Mouse (Mus musculus) liver, adult (tissue): ENCODE data around the gene 2200002D01Rik.

Experiments
- GATA4 ChIP-seq: IDR thresholded peaks from 2 replicates; pipeline ENCODE4 v1.6.1; 2014; ENCODE audit warnings: mild to moderate bottlenecking, low read length; ENCODE audit not compliant: insufficient replicate concordance

Gene 2200002D01Rik

DNA sequence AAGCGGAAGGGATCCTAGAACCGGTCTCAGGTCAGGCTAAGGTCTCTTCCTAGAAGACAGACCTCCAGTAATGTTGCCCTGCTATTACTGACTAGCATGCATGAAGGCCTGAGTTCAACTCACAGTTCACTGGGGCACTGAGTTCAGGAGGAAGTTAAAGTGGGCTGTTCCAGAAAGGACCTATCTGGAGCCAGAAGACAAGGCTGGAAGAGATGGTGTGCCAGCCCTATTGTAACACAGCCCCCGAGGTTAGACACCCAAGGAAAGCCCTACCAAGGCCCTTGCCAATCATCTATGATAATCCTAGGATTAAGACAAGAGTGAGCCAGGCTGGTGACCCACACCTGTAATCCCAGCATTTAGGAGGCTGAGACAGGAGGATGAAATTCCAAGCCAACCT is 16.7 kb downstream of the 2200002D01Rik start:
- TF ChIP-seq GATA4 = peak; percentile 43; the same call in 1 of the 2 replicates

DNA sequence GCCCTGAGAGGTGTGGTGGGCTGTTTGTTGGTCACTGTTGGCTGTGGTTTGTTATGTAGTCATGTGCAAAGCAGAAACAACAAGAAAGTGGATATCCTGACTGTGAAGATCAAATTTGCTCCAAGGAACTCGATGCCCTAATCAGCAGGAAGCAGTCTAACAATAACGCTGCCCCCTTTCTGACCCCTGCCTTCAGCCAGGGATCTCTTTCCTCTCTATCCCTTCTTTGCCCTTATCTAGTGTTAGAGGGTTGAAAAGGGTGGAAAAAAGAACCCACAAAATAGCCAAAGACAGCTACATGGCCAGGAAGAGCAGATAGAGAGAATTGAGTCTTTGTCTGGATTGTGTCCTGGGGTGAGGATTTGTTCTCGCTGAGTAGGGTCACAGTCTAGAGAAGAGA is 17.7 kb downstream of the 2200002D01Rik start:
- peak; percentile 99 for TF ChIP-seq GATA4

DNA sequence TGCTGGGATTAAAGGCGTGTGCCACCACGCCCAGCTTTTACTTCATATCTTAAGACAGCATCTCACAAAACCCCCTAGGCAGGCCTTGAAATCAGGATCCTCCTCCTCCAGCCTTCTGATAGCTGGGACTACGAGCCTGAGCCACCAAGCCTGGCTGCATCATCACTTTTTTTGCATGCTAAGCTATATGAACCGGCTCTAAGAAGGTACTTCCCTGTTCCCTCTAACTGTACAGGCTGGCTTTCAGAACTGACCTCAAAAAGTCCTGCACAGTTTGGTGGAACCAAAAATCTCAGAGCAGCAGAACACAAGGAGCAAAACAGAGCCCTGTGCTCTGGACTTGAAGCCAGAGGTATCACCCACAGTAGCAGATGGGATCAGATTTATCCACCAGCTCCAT is 20.1 kb downstream of the 2200002D01Rik start:
- TF ChIP-seq GATA4 = no peak

DNA sequence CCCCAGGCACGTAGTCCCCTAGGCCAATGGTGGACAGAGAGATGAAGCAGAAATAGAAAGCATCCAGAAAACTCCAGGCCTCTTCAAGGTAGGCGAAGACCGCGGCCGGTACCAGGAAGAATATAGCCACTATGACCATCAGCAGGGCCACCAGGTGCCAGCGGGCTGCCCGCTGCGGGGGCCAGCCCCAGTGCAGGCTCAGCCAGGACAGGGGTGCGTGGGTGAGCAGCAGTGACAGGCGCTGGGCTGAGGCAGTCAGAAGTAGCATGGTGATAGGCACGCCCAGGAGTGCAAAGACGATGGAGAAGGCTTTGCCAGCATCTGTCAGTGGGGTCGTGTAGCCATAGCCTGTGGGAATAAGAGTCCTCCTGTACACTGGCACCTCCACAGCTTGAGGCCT is 22.7 kb downstream of the 2200002D01Rik start:
- no peak for TF ChIP-seq GATA4

GRCm38 (mm10) chr7:29224756-29225394 is 23.4 kb downstream of the 2200002D01Rik start:
- no peak for TF ChIP-seq GATA4

- no peak for TF ChIP-seq GATA4
Measured at GRCm38 (mm10) chr7:29214846-29215245, 33.4 kb downstream of the 2200002D01Rik start.

DNA sequence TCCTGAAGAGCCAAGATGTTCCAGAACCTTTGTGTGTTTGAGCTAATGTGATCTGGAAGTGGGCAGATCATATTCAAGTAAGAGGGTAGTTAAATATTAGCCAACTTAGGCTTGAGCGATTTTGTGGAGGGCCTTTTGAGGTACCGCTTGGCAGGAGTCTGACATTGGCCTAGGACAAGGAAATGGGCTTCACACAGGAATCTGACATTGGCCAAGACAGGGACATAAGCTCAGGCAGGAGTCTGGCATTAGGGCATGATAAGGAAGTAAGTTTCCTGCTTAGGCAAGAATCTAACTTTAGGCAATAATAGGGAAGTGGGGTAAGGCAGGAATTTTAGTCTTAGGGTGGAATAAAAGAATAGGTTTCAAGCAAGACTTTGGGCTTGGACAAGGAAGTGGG is 34.0 kb downstream of the 2200002D01Rik start:
- no peak for TF ChIP-seq GATA4

DNA sequence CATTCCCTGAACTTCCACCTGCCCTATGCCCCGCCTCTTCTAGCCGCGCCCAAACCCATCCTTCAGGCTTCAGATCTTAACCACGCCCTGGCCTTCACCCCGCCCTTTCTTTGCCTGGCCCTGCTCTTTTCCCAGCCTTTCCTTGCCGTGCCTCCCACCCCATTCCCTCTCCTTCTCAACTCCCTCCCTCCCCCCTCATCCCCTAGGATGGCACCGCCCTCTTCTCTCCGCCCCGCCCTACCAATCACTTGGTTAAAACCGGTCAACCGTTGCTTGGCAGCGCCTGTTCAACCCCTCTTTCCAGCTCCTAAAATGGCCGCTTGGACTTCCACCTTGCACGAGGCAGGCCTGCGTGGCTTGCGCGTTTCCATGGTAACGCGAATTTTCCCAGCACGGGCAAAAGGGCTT is 34.6 kb downstream of the 2200002D01Rik start, which contains the start of gene Catsperg1:
Catsperg1 (minus strand) TSS at position 361 of the 408 bp plus-strand sequence.
- no peak for TF ChIP-seq GATA4

- no peak for TF ChIP-seq GATA4
Measured at GRCm38 (mm10) chr7:29212199-29212765, 36.0 kb downstream of the 2200002D01Rik start.

DNA sequence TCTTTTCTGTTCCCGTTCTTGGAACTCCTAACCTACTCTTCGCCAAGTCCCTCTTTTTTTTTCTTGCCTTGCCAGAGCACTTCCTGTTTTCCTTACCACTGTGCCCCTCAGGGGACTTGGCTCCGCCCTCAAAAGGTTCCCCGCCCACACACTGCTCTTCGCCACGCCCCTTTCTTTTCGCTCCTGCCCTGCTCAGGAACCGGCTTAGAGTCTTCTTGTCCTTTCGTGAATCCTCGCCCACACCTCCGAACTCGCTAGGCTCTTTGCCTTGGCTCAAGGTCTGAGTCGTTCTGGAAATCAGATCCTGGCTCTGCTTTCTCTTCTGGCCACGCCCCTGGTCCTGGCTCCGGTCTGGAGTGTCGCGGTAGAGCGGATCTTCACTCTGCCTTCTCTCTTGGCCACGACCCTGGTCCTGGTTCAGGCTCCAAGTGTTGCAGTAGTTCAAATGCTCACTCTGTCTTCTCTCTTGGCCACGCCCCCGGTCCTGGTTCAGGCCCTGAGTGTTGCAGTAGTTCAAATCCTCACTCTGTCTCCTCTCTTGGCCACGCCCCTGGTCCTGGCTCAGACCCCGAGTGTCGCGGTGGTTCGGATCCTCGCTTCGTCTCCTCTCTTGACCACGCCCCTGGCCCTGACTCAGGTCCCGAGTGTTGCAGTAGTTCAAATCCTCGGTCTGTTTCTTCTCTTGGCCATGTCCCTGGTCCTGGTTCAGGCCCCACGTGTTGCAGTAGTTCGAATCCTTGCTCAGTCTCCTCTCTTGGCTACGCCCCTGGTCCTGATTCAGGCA is 36.7 kb downstream of the 2200002D01Rik start:
- TF ChIP-seq GATA4 = no peak

GRCm38 (mm10) chr7:29202577-29202976 is 45.7 kb downstream of the 2200002D01Rik start:
- TF ChIP-seq GATA4 = no peak
